Mouse (Mus musculus) MEL-GATA-1-ER (cell line): ENCODE measurements around the gene Iscu.

Experiments
- DNase-seq: peaks from one replicate; pipeline ENCODE4 v3.0.0-alpha.2; 2012; ENCODE audit warnings: low read depth; ENCODE audit errors: extremely low read depth

Iscu gene

DNA sequence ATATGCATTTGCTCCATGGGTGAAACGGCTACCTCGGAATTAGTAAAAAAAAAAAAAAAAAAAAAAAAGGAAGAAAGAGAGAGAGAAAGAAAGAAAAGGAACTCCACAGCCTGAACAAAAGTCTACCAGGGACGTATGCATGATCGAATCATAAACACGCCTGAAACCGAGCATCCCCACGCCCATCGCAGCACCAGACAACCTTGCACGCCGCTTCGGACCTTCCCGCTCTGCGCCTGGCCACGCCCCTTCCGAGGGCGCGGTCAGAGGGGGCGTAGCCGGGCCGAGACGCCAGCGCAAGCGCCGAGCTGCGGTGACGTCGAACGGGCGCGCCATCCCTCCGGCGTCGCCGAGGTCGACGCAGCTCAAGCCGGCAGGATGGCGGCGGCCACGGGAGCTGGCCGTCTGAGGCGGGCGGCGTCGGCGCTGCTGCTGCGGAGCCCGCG, at the start of gene Iscu, which contains the start of gene Sart3:
Iscu (plus strand) TSS at position 299 of the 446 bp plus-strand sequence.
Sart3 (minus strand) TSS at position 61 of the 446 bp plus-strand sequence.
- DNase-seq: peak; percentile 87

DNA sequence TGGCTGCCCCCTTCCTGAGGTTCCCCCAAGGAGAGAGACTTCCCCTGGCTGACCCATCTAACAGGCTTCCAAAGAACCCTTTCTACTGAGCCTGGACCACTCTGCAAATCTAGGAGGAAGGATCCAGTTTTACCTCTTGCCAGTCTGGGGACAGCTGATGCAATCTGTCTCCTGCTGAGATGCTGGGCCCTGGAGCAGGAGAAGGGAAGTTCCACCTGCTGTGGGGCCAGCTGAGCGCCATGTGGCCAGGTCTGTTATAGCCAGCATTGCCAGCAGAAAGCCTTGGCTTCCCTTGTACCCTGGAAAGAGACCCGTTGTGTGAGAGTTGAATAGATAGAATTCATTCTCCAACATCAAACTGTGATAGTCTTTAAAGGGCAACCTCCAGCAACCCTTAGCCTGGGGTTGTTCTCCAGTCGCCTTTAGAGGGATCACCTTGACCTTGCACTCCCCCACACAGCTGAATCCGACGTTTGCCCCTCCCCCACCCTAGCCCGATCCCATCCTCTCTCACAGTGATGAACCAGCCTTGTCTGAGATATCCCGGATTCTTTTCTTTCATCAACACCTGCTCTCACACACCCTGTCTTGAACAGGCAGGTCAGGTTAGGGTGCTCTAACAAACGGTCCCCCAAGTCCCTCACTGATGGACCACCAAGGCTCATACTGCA, 48.8 kb upstream of the Iscu start:
- no peak for DNase-seq

DNA sequence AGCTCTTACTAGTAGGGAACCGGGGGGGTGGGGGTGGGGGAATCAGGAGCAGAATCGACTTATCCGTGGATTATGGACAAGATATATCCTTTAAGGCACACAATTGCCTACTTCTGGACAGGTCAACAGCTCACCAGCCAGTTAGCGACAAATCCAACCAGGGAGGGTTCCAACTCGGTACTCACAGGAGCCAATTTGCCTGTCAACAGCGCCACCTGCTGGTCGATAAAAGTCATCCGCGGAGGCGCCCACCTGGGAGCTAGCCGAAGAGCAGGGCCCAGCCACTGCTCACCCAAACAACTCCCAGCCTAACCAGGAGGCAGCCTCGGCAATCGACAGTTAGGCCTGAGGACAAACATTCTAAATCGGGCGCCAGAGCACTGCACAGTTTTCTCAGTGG, 48.1 kb upstream of the Iscu start, which contains the start of gene 1700069L16Rik:
1700069L16Rik (minus strand) TSS at position 327 of the 400 bp plus-strand sequence.
- no peak for DNase-seq

DNA sequence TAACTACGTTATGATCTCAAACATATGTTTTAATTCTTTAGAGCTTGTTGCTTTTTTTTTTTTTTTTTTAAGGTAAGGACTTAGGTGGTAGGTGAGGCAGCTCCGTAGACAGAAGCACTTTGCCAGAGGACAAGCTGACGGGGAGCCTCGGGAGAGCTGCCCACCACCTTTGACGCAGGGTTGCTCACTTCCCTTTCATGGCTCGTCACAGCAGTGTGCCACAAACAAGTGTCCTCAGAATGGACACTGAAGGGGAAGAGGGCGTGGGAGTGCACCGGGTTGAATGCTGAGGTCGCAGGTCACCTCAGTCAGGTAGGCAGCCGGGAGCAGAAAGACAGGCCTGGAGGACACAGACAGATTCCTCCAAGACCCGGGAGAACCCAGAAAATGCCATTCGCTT, 47.1 kb upstream of the Iscu start:
- no peak for DNase-seq

DNA sequence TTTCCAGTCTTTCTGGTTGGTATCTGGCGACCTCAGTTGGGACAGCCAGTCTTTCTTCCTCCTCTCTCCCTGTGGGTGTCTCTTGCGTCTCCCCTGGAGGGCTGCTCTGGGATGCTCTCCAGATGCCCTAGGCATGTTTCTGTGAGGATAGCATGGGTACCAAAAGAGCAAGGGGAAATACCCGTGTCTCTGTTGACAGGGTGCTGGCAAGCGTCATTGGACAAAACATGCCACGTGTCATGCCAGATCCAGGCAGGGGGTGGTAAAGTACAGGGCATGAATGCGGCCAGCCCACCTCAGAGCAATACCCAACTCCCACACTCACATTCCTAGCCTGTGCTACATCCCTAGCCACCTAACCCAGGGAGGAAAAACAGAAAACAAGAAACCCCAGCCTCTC, 45.9 kb upstream of the Iscu start:
- DNase-seq: no peak

DNA sequence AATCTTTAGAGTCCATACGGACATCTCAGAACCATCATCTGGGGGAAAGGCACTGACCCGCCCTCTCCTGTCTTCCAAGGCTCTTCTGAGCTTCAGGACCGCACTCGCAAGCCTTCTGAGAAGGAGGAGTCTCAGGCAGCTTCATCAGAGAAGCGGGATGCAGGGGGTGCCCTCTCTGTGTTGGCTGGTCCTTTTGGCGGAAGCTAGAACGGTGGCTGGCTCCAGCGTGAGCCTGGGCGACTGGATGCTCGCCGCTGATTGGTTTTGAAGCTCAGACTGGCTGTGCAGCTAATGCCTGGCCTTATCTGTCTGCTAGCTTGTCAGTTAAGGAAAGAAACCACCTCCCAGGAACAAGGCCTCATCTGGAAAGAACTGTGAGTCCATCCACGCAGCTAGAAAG, 45.3 kb upstream of the Iscu start:
- no peak for DNase-seq

DNA sequence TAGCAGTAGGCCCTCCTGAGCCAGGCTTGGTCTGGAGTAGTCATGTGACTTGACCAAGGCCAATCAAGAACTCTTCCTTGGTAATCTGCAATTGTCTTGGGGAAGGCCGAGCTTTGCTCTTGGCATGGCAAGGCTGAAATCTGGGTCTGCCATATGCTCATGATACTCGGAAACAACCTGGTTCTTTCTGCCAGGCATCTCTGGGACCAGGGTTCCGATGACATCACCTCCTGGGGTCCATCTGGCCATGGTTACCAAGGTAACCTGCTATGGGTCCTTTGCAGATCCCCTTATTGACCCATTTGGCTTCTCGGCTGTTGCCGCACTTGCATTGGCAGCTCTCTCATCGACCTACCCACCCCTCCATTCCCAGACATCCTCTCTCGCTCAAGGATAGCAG, 44.5 kb upstream of the Iscu start:
- no peak for DNase-seq

DNA sequence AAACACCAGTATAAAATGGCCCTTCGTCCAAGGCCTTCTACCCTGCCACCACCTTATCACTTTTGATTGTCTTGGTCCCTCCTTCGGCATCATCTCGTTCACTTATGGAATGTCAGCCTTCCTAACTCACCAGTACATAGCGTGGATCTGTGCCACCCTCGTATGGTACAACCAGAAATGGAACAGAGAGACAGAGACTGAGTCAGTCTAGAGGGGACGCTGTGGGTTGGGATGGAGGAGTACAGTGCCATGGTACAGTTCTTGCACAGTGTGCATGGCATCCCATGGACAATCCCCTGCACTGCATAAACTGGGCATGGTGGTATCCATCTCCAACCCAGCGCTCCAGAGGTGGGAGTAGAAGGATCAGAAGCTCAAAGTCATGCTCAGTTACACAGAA, 43.9 kb upstream of the Iscu start:
- no peak for DNase-seq

DNA sequence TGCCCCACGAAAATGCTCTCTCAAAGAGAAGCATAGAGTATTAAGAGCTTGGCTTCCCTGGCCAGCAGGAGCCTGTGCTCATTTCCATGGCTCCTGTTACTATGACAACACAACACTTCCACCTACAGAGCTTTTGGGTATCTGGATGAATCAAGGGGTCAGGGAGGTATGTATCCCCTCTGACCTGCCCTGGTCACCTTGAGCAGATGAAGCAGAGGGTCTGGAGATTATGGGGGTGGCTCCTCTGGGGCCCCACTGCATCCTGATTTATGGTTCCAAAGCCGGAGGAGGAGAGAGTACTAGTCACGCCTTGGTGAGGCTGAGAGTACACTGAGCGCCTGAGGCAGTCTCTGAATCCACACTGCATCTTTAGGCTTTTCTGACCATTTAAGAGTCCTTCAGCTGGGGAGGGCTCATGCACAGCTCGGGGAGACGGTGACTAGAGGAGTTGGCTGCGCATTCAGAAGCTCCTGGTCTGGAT, 41.9 kb upstream of the Iscu start:
- no peak for DNase-seq

DNA sequence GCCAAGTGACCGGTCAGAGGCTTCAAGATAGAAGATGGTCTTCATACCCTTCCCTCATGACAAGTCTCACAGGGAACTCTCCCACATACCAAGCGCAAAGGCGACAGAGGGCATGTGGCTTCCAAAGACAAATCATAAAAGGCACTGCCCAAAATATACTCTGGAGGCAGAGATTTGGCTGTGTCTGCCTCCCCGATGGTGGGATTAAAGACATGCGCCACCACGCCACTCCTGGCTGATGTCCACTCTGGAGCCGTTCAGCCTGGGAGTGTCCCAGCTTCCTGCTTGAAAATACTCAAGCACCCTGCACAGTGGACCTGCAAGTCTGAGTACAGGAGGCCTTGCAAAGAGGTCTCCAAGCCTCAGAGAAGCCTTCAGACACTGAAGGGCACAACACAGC, 41.4 kb upstream of the Iscu start:
- DNase-seq: no peak

DNA sequence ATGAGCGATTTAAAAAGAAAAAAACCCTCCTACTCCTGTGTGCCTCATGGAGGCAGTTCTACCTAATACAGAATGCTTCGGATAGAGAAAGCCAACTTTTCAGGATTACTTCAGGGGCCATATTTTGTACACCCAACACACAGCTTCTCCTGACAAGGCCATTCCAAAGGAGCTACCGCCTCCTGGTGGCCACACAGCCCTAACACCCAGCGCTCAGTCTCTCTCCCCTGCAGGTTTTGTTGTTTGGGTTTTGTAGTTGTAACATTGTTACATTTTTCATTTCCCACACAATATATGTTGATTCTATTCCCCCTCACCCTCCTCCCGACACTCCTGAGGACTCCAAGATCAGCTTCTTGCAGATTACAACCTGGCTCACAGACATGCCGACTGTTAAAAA, 40.4 kb upstream of the Iscu start:
- peak; percentile 20 for DNase-seq

DNA sequence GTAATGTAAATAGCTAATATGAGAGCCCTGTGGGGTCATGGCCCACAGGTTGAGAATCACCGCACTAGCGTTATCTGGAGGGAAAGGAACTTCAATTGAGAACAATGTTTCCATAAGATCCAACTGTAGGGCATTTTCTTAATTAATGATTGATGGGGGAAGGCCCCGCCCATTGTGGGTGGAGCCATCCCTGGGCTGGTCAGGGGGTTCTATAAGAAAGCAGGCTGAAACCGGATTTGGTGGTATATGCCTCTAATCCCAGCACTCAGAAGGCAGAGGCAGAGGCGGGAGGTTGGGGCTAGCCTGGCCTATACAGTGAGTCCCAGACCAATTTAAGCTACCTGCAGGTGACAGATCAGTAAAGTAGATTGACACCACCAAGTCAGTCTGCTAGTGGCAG, 38.2 kb upstream of the Iscu start:
- no peak for DNase-seq

DNA sequence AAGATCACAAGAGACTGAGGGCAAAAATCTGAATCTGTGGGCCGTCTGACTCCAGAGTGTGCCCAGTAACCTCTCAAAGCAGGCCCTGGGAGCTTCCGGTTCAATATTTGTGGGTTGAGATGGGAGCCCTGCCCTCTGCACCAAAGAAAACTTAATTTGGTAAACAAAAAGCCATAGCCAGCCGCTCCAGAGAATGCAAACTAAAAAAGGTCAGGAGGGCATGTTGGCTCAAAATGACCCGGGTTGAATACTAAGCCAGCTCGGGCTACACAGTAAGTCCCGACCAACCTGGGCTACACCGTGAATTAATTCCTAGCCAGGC, 37.6 kb upstream of the Iscu start:
- DNase-seq: no peak

DNA sequence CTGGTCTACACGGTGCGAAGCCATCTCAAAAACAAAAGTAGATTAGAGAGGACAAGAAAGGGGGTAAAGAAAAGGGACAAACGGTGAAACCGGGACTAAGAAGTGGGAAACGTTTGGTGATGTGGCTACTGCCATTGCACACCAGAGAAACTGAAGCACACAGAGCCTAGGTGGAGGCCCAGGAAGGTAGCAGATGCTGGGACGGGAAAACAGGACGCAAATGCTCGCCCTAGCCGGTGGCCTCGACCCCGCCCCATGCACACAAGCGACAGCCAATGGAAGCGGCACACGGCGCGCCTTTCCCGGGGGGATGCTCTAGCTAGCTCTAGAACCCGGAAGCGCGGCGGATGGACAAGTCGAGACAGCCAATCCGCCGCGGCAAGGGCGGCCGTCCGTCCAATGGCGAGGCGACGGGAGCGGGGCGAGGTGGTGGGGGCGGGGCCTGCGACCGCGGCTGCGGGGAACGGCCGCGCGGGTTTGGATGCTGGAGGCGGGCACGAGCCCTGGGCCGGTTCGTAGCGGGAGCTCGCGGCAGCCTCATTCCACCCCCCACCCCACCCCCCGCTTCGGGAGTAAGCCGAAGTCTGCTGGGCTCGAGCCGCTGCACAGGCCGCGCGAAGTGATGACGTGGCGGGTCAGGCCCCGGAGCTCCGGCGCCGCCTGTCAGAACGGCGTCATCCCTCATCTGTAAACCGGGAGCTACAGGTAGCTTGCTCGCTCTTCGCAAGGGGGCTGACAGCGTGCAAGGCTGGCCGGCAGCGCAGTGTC, 37.0 kb upstream of the Iscu start, which contains the start of gene Ficd:
Ficd (plus strand) TSS at position 459 of the 768 bp plus-strand sequence.
- DNase-seq: peak; percentile 89

DNA sequence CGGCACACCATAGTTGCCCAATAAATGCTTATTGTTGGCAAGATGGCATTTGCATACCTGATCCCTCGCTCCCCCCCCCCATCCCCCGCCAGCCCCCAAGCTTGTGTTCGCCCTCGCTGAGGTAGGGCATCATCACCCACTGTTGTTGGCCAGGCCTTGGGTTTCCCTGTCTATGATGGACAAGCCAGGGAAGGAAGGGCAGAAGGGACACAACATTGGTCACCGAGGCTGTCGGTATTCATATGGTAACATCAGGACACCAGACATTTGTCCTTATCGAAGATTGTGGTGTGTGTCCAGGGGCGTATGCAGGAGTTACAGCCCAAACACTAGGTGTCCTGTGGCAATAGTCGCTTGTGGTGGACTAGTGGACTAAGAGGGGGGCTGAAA, 36.4 kb upstream of the Iscu start:
- DNase-seq: no peak

DNA sequence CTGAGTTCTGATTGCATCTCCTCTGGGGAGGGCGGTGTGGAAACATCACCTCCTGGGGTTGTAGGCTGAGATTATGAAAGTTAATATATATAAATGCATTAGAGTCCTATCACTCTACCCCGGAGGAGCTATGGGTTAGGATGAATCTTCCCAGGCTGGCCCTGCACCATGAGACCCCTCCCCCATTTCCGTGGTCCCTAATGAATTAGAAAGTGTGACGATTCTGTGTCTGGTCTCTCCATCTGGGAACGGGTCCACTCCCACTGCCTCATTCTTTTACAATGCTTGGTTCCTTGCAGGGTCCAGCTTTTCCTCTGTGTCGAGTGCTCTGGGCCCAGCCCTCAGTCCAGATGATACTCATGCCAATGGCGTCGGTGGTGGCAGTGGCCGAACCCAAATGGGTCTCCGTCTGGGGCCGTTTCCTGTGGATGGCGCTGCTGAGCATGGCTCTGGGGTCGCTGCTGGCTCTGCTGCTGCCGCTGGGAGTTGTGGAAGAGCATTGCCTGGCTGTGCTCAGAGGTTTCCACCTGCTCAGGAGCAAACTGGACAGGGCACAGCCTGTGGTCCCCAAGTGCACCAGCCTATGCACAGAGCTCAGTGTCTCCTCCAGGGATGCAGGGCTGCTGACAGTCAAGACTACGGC, 35.9 kb upstream of the Iscu start:
- DNase-seq: no peak

DNA sequence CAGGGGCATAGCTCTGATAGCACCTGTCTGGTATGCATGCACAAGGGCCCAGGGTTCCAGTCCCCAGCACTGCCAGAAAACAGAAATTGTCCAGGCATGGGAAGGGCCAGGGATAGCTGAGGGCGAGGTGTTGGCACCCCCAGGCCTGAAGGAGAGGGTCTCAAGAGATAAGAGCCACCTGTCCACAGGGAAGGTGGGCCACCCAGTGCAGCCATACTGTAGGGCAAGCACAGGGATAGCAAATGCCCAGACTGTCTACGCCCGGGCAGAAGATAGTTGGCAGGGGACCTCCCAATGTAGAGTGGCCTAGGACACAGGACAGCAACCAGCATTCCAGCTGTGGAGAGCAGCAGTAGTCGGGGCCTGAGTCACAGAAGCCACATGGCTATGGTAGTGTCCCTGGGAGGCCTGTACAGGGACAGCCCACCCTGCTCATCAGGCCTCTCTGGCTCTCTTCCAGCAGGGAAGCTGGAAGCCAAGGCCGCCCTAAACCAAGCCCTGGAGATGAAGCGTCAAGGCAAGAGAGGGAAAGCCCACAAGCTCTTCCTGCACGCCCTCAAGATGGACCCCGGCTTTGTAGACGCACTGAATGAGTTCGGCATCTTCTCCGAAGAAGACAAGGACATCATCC, 34.8 kb upstream of the Iscu start:
- no peak for DNase-seq

DNA sequence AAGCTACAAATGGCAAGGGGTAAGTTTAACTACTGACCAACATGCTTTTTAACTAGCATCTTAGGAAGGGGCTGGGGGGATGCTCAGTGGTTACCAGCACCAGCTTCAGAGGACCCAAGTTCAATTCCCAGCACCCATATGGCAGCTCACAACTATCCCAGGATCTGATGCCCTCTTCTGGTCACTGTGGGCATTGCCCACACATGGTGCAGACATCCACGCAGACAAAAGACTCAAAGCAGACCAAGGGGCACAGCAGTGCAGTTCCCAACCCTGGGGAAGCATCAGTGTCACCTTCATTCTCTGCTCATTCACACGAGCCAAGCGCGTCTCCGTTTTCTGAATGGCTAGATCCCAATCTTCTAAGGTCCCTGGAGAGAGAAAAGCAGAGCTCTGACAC, 24.9 kb upstream of the Iscu start:
- no peak for DNase-seq

DNA sequence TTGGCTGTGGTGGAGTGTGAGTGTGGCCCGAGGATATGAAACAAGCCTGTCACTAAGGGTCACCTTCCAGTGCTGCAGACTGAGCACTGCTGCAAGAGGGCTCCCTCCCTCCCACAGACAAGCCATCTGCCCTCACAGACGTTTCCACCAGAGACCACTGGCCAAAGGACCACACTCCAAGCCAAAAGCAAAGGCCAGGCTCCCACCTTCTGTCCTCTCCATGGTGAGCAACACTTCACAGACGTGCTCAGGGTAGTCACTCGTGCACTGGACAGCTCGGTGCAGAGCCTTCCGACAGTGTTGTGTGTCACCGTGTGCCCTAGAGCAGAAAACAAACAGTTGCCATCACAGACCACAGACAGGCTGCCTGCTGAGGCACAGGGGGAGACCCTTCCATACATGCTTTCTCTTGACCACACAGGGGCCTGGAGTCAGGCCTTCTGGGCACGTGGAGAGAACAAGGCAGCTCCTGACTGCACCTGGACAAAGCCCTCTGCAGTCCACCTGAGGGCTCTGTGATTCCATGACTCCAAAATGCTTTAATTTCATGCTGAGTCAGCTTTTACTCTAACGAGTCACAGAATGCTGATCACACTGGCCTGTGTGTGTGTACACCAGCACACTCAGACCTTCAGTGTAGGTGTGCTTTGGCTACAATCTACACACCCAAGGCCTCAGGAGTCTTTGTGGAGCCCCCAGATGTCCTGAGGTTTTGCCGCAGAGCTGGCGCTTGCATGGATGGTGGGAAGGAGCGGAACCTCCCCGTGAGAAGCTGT, 23.8 kb upstream of the Iscu start:
- DNase-seq: no peak

DNA sequence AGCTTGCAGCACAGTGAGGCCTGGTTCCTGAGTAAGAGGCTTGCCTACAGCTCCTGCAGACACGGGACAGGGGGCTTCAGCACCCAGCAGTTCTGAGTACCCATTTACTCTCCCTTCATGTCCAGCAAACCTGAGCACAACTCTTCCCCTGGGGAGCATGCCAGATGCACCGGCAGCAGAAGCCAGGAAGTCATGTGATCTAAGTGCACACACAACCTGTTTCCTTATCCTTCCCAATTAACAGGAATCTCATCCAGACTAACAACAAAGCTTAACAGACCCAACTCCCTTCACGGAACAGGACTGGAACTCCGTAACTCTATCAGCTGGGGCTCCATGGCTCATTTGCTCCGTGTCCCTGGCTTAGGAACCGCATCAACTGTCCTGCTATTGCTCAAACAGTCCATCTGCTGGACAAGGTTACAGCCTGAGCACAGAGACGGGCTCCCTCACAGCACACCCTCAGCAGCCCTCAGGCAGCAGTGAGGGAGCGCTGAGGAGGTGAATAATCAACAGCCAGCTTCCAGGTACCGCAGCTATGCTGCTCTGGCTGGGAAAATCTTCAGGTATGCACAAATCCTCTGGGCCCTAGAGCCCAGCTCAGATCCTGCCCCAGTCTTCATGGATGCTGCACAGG, 20.9 kb upstream of the Iscu start:
- DNase-seq: no peak
